Mouse (Mus musculus): ENCODE data around the gene Cyp27b1.
"Not testable (repeated sequence)": the region's sequence is repeated elsewhere in the genome, so short reads cannot be mapped to it uniquely, and the experiment has no call there.

Cyp27b1 gene

GRCm38 (mm10) chr10:127069281-127070189, 21.5 kb downstream of the Cyp27b1 start:
- in situ Hi-C loops (cut with MboI, MseI), result loop anchor here in 1 of 2 experiments (10.0 kb wide), 1 partner anchor 605 kb away; no protein-coding TSS in a partner anchor

GRCm38 (mm10) chr10:127070190-127071121, 22.4 kb downstream of the Cyp27b1 start, which contains the start of gene Tspan31:
Gene Tspan31 (minus strand): TSS chr10:127070264.
- in situ Hi-C loops (cut with MboI, MseI), result no loop called here

GRCm38 (mm10) chr10:127071203-127071602, 23.2 kb downstream of the Cyp27b1 start:
- in situ Hi-C loops (cut with MboI, MseI), result no loop called here

GRCm38 (mm10) chr10:127072270-127072669, 24.2 kb downstream of the Cyp27b1 start:
- in situ Hi-C loops (cut with MboI, MseI), result not testable (repeated sequence)

- in situ Hi-C loops (cut with MboI, MseI), result not testable (repeated sequence)
Observed at GRCm38 (mm10) chr10:127072969-127073368, 24.9 kb downstream of the Cyp27b1 start.

GRCm38 (mm10) chr10:127073981-127074380, 25.9 kb downstream of the Cyp27b1 start:
- in situ Hi-C loops (cut with MboI, MseI), result no loop called here

GRCm38 (mm10) chr10:127075080-127075479, 27.0 kb downstream of the Cyp27b1 start, which contains the start of gene Agap2:
Gene Agap2 (plus strand): TSS chr10:127075284.
- in situ Hi-C loops (cut with MboI, MseI), result loop anchor here in 1 of 2 experiments (5.0 kb wide), 1 partner anchor 97 kb away; no protein-coding TSS in a partner anchor

GRCm38 (mm10) chr10:127075651-127076050, 27.6 kb downstream of the Cyp27b1 start:
- in situ Hi-C loops (cut with MboI, MseI), result loop anchor here in 1 of 2 experiments (5.0 kb wide), 1 partner anchor 97 kb away; no protein-coding TSS in a partner anchor

- in situ Hi-C loops (cut with MboI, MseI), result loop anchor here in 1 of 2 experiments (5.0 kb wide), 1 partner anchor 96 kb away; no protein-coding TSS in a partner anchor
Observed at GRCm38 (mm10) chr10:127076082-127076481, 28.0 kb downstream of the Cyp27b1 start.

- in situ Hi-C loops (cut with MboI, MseI), result loop anchor here in 1 of 2 experiments (5.0 kb wide), 1 partner anchor 95 kb away; no protein-coding TSS in a partner anchor
Observed at GRCm38 (mm10) chr10:127077515-127077914, 29.5 kb downstream of the Cyp27b1 start.

GRCm38 (mm10) chr10:127078001-127078676, 30.1 kb downstream of the Cyp27b1 start:
- in situ Hi-C loops (cut with MboI, MseI), result loop anchor here in 1 of 2 experiments (5.0 kb wide), 1 partner anchor 94 kb away; no protein-coding TSS in a partner anchor

GRCm38 (mm10) chr10:127078677-127079575, 30.9 kb downstream of the Cyp27b1 start:
- in situ Hi-C loops (cut with MboI, MseI), result loop anchor here in 1 of 2 experiments (5.0 kb wide), 1 partner anchor 93 kb away; no protein-coding TSS in a partner anchor

GRCm38 (mm10) chr10:127079665-127080391, 31.8 kb downstream of the Cyp27b1 start:
- in situ Hi-C loops (cut with MboI, MseI), result loop anchor here in 1 of 2 experiments (5.0 kb wide), 1 partner anchor 92 kb away; no protein-coding TSS in a partner anchor

- in situ Hi-C loops (cut with MboI, MseI), result no loop called here
Observed at GRCm38 (mm10) chr10:127080901-127081780, 33.1 kb downstream of the Cyp27b1 start.

GRCm38 (mm10) chr10:127081996-127082620, 34.1 kb downstream of the Cyp27b1 start:
- in situ Hi-C loops (cut with MboI, MseI), result no loop called here

GRCm38 (mm10) chr10:127083292-127083914, 35.4 kb downstream of the Cyp27b1 start:
- in situ Hi-C loops (cut with MboI, MseI), result no loop called here

- in situ Hi-C loops (cut with MboI, MseI), result no loop called here
Observed at GRCm38 (mm10) chr10:127083915-127084306, 35.9 kb downstream of the Cyp27b1 start.

Measured in T-helper 17 cell (primary cell).